Mouse (Mus musculus) stomach, embryonic 14.5 days (tissue): ENCODE measurements around the gene Sec24a. TPM values are rescaled to one million over a fixed set of nuclear protein-coding genes. Genes with fewer than 3 reads are reported as not detected.
"Not testable (repeated sequence)": the region's sequence is repeated elsewhere in the genome, so short reads cannot be mapped to it uniquely, and the experiment has no call there.

Experiments
- ATAC-seq: fragments of 200-750 bp; cut with Nextera tagmentation; 2 replicates; pipeline ENCODE4 v1.8.0; 2017; ENCODE audit warnings: low read depth, moderate TSS enrichment; ENCODE audit not compliant: insufficient number of reproducible peaks, insufficient read depth, low FRiP score
- H3K27ac ChIP-seq: fragments of 300-500 bp; sonication (generic); 2 replicates; pipeline ENCODE4 v1.5.1; 2014; ENCODE audit warnings: mild to moderate bottlenecking, low read length, moderate library complexity, mixed read lengths
- H3K27me3 ChIP-seq: fragments of 300-500 bp; sonication (generic); 2 replicates; pipeline ENCODE4 v1.6.1; 2014; ENCODE audit warnings: low read length, control low read depth, mixed read lengths; ENCODE audit not compliant: control insufficient read depth, insufficient read depth
- H3K36me3 ChIP-seq: fragments of 300-500 bp; sonication (generic); 2 replicates; pipeline ENCODE4 v1.6.1; 2014; ENCODE audit warnings: mild to moderate bottlenecking, control low read depth, low read length, moderate library complexity, mixed read lengths; ENCODE audit not compliant: control insufficient read depth, insufficient read depth
- H3K4me1 ChIP-seq: fragments of 300-500 bp; sonication (generic); 2 replicates; pipeline ENCODE4 v1.6.1; 2014; ENCODE audit warnings: low read length, control low read depth, mixed read lengths; ENCODE audit not compliant: control insufficient read depth, insufficient read depth
- H3K4me2 ChIP-seq: fragments of 300-500 bp; sonication (generic); replicated peaks from 2 replicates; pipeline ENCODE4 v1.6.1; 2014; ENCODE audit warnings: low read depth, low read length, control low read depth
- H3K4me3 ChIP-seq: fragments of 300-500 bp; sonication (generic); 2 replicates; pipeline ENCODE4 v1.5.1; 2014; ENCODE audit warnings: low read depth, low read length, control low read depth
- H3K9ac ChIP-seq: fragments of 300-500 bp; sonication (generic); replicated peaks from 2 replicates; pipeline ENCODE4 v1.6.1; 2014; ENCODE audit warnings: low read depth, mild to moderate bottlenecking, control low read depth, low read length, moderate library complexity, mixed read lengths
- H3K9me3 ChIP-seq: fragments of 300-500 bp; sonication (generic); 2 replicates; pipeline ENCODE4 v1.6.1; 2016; ENCODE audit warnings: low read depth, low read length, control low read depth; ENCODE audit not compliant: control insufficient read depth
- WGBS: fragments of 180-500 bp; shearing (Covaris S2); extraction: QIAGEN DNeasy Blood & Tissue Kit; methylation state at CpG from one replicate; pipeline ENCODE4 v1.1.7; 2014; 5-methylcytosine and 5-hydroxymethylcytosine counted together
- polyA plus RNA-seq: library from polyadenylated mRNA; unstranded; fragments of >200 nt; fragmentation: Nextera tagmentation; extraction: Ambion mirVana; gene quantifications from 2 replicates; pipeline ENCODE4 v1.2.1, GENCODE M21; 2014

Gene Sec24a
- polyA plus RNA-seq, 1 experiment from 2014 or later, result 19.7 TPM

DNA sequence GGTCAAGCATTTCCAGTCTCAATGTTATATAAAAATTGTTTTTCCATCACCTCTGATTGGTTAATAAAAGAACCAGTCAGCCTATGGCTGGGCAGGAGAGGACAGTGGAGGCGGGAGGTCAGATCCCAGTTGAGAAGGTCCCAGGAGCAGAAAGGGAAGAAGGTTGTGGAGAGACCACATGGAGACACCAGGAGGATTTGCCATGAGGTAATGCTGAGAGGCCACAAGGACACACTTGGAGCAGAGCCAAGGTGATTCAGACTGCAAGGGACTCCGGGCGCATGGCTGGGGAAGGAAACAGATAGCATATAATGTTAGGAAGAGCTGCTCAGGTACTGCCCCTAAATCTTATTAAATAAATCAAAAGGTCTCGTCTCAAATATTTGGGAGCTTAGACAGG lies 32.8 kb upstream of the Sec24a start:
- WGBS, result 76% methylated on average over 4 of the region's 4 CpGs
- no peak overlapping the region for H3K27ac ChIP-seq
- H3K4me2 ChIP-seq, result no peak overlapping the region
- H3K27me3 ChIP-seq, result no peaks in the 10 kb centered on the region
- no peaks in the 10 kb centered on the region for H3K9me3 ChIP-seq
- H3K4me3 ChIP-seq, result no peak overlapping the region
- H3K36me3 ChIP-seq, result peaks cover 11% of the 10 kb centered on the region
- H3K9ac ChIP-seq, result no peak overlapping the region
- no peak for ATAC-seq
- no peaks in the 10 kb centered on the region for H3K4me1 ChIP-seq

DNA sequence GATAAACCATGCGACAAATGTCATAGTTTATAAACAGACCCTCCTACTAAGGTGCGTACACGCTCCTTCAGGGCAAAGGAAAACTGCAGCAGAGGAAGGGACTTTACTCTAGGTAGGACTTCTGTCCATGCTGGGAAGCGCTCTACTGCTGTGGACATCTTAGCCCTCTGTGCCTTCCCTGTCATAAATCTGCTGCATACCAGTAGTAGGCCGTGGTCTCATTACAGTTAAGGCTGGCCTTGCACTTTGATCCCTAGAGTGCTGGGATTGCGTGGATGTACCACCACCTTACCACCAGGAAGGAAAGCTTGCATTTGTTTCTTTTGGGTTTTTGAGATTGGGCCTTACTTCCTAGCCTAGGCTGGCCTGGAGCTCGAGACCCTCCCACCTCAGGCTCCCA lies 27.2 kb upstream of the Sec24a start:
- peaks cover 48% of the 10 kb centered on the region for H3K36me3 ChIP-seq
- no peak overlapping the region for H3K9ac ChIP-seq
- H3K4me1 ChIP-seq, result no peaks in the 10 kb centered on the region
- no peaks in the 10 kb centered on the region for H3K9me3 ChIP-seq
- no peak overlapping the region for H3K4me3 ChIP-seq
- H3K27me3 ChIP-seq, result no peaks in the 10 kb centered on the region
- no peak overlapping the region for H3K27ac ChIP-seq
- H3K4me2 ChIP-seq, result no peak overlapping the region
- no peak for ATAC-seq
- WGBS, result 93% methylated on average over 7 of the region's 7 CpGs

DNA sequence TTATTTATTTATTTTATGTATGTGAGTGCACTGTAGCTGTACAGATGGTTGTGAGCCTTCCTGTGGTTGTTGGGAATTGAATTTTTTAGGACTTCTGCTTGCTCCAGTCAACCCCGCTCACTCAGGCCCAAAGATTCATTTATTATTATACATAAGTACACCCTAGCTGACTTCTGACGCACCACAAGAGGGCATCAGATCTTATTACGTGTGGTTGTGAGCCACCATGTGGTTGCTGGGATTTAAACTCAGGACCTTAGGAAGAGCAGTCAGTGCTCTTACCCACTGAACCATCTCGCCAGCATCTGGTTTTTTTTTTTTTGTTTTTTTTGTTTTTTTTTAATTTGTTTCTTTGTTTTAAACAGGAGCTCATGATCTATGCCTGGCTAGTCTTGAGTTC lies 26.3 kb upstream of the Sec24a start:
- not testable (repeated sequence) for H3K9me3 ChIP-seq, H3K9ac ChIP-seq, H3K27ac ChIP-seq, H3K27me3 ChIP-seq, H3K4me1 ChIP-seq, H3K4me2 ChIP-seq, ATAC-seq, H3K4me3 ChIP-seq
- WGBS, result 83% methylated on average over 4 of the region's 4 CpGs
- peaks cover 51% of the 10 kb centered on the region for H3K36me3 ChIP-seq

DNA sequence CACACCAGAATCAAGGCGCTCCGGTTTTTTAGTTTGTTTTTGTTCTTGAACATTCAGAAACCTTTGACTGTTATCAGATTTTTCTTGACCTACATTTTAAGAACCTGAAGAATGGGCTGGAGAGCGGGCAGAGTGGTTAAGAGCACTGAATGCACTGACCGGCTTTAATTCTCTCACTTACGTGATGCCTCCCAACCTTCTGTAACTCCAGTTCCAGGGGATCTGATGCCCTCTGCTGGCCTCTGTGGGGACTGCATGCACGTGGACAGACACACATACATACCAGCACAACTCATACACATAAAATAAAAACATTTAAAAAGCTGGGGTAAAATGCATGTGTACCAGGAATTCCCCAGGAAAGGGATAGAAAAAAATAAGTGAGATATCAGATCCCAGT lies 22.5 kb upstream of the Sec24a start:
- ATAC-seq, result no peak
- no peaks in the 10 kb centered on the region for H3K27me3 ChIP-seq
- H3K9me3 ChIP-seq, result no peaks in the 10 kb centered on the region
- H3K4me1 ChIP-seq, result no peaks in the 10 kb centered on the region
- peaks cover 49% of the 10 kb centered on the region for H3K36me3 ChIP-seq
- WGBS, result 94% methylated on average over 6 of the region's 6 CpGs
- no peak overlapping the region for H3K4me2 ChIP-seq
- no peak overlapping the region for H3K27ac ChIP-seq
- no peak overlapping the region for H3K9ac ChIP-seq
- no peak overlapping the region for H3K4me3 ChIP-seq

DNA sequence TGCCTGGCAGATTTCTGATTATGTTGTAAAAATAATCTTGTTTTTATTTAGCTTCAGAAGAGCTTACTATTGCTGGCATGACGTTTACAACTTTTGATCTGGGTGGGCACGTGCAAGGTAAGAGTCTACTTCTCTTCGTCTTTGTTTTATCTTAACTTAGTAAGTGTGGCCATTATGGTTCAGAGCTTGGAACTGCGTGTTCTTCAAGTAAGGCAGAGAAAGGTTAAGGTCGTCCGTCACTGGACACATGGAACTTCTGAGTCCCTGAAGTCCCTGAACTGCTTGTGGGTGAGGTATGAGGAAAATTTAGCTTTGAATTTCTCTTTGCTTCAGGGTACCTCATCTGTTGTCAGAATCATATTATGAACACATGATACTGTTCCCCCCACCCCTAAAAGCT lies 19.3 kb upstream of the Sec24a start:
- Histone ChIP-seq H3K36me3 (peaks cover 39% of the 10 kb centered on the region; the same call in 1 of the 2 replicates), H3K27ac (no peak overlapping the region), H3K4me2 (no peak overlapping the region), H3K27me3 (no peaks in the 10 kb centered on the region), H3K4me1 (no peaks in the 10 kb centered on the region), H3K9ac (no peak overlapping the region), H3K4me3 (no peak overlapping the region), H3K9me3 (no peaks in the 10 kb centered on the region)
- 85% methylated on average over 6 of the region's 6 CpGs for WGBS
- no peak for ATAC-seq

DNA sequence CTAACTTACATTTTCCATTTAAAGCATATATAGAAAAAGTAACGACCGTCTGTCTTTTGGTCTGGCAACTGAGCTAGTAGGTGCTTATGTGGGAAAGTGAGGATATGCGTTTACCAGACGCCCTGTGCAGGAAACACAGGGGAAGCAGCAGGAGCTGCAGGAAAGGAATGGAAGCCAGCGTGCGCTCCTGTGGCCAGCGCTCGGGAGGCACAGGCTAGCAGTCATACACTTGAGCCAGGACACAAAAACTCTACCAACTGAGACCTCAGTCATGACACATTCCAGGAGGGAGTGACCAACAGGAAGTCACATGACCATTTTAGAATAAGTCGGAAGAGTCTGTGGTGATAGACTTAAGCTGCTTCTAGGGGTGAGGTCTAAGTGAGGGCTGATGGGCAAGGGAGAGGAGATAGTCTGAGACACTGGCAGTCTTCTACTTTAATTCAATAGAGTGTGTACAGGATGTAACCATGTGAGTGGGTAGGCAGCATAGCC lies 17.4 kb upstream of the Sec24a start:
- WGBS, result 88% methylated on average over 9 of the region's 9 CpGs
- Histone ChIP-seq H3K4me2 (no peak overlapping the region), H3K36me3 (peaks cover 27% of the 10 kb centered on the region; the same call in 1 of the 2 replicates), H3K9me3 (no peaks in the 10 kb centered on the region), H3K9ac (no peak overlapping the region), H3K27me3 (no peaks in the 10 kb centered on the region), H3K4me3 (no peak overlapping the region), H3K27ac (no peak overlapping the region), H3K4me1 (no peaks in the 10 kb centered on the region)
- no peak for ATAC-seq

DNA sequence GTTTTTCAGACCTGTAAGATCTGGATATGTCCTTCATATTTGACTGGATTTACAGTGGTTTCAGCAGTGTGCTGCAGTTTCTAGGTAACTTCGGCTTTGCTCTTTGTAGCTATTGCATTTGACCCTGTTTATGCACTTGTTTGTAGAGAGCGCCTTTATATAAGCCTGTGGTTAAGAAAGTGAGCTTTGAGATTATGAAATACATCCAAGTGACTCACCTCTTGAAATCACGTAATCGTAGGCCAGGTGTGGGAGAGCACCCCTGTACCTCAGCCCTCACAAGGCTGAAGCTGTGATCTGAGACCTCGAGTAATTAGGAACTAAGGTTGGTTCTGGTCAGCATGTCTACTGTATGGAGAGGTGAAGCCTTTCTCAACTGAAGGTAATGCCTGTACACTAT lies 14.0 kb upstream of the Sec24a start:
- ATAC-seq, result no peak
- 88% methylated on average over 5 of the region's 5 CpGs for WGBS
- Histone ChIP-seq H3K27ac (no peak overlapping the region), H3K27me3 (no peaks in the 10 kb centered on the region), H3K9ac (no peak overlapping the region), H3K4me1 (no peaks in the 10 kb centered on the region), H3K36me3 (peaks cover 13% of the 10 kb centered on the region; the same call in 1 of the 2 replicates), H3K4me3 (no peak overlapping the region), H3K9me3 (no peaks in the 10 kb centered on the region), H3K4me2 (no peak overlapping the region)

DNA sequence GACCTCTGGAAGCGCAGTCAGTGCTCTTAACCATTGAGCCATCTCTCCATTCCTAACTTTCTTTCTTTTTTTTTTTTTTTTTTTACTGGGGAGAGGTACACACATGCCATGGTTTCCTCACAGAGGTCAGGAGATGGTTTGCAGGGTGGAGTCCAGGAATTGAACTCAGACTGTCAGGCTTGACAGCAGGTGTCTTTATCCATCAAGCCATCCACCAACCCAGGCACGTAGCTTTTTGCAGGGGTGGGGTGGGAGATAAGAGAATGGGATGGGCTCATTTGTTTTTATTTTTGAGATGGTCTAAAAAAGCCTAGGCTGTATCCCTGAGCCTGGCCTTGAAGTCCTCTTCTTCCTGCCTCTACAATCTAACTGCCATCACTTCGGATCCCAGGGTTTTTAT lies 12.1 kb upstream of the Sec24a start:
- H3K9me3 ChIP-seq, result no peaks in the 10 kb centered on the region
- WGBS, result 83% methylated on average over 3 of the region's 3 CpGs

DNA sequence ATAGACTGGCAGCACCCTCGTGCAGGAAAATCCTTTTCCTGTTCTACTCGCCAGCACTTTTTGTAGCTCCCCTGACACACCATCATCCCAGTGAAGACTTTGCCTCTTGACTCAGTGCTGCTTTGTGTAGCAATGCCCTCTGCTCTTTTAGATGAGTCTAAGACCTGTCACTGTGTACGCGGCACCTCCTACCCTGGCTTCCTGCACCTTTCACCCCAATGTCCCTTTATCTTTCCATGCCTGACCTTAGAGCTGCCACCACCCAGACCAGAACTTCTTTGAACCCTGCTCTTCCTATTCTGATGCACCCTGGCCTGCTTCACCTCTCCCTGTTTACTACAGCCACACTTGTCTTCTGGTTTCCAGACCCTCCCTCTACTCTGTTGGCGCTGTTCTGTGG lies 4.9 kb upstream of the Sec24a start:
- peaks cover 6% of the 10 kb centered on the region; the same call in 1 of the 2 replicates for H3K4me1 ChIP-seq
- no peaks in the 10 kb centered on the region for H3K9me3 ChIP-seq
- 65% methylated on average over 5 of the region's 5 CpGs for WGBS
- no peak overlapping the region for H3K4me3 ChIP-seq
- H3K27ac ChIP-seq, result no peak overlapping the region
- ATAC-seq, result no peak
- no peaks in the 10 kb centered on the region for H3K36me3 ChIP-seq
- H3K4me2 ChIP-seq, result no peak overlapping the region
- H3K9ac ChIP-seq, result no peak overlapping the region
- H3K27me3 ChIP-seq, result no peaks in the 10 kb centered on the region

More for the DNA sequence above, 12.1 kb upstream of the Sec24a start:
- Histone ChIP-seq H3K27ac (no peak overlapping the region), H3K27me3 (no peaks in the 10 kb centered on the region), H3K9ac (no peak overlapping the region), H3K4me1 (no peaks in the 10 kb centered on the region), H3K36me3 (peaks cover 8% of the 10 kb centered on the region; the same call in 1 of the 2 replicates), H3K4me3 (no peak overlapping the region), H3K4me2 (no peak overlapping the region)
- no peak for ATAC-seq
